Mouse (Mus musculus) pancreas, adult 10 weeks (tissue): Measurements from ENCODE around the gene Gltpd2. TPM values are rescaled to one million over a fixed set of nuclear protein-coding genes. Genes with fewer than 3 reads are reported as not detected.

Experiments used
- polyA plus RNA-seq: library from polyadenylated mRNA; stranded (reverse); fragments of 350-450 nt; fragmentation: Illumina TruSeq; extraction: RNeasy Lipid Tissue Mini Kit (QIAGEN cat#74804); gene quantifications from one replicate; pipeline ENCODE4 v1.2.3, GENCODE M21; 2015; ENCODE audit warnings: low read depth, low replicate concordance; ENCODE audit not compliant: insufficient read depth

Gene Gltpd2
- not detected for polyA plus RNA-seq

GRCm38 (mm10) chr11:70518923-70519322 is at the start of gene Gltpd2:
Gene Gltpd2, plus strand, starts transcription at chr11:70519196.

GRCm38 (mm10) chr11:70504970-70505369 is 14.0 kb upstream of the Gltpd2 start, which contains the start of gene Tm4sf5:
Gene Tm4sf5, plus strand, starts transcription at chr11:70505244.

GRCm38 (mm10) chr11:70514288-70514687 is 4.7 kb upstream of the Gltpd2 start, which contains the start of gene Vmo1:
Gene Vmo1, minus strand, starts transcription at chr11:70514616.

GRCm38 (mm10) chr11:70525184-70525678 is 6.2 kb downstream of the Gltpd2 start, which contains the start of gene Psmb6:
Gene Psmb6, plus strand, starts transcription at chr11:70525367.

GRCm38 (mm10) chr11:70532839-70533238 is 13.8 kb downstream of the Gltpd2 start, which contains the start of gene Gm40193:
Gene Gm40193, minus strand, starts transcription at chr11:70532939.

GRCm38 (mm10) chr11:70539877-70540587 is 21.0 kb downstream of the Gltpd2 start, which contains the start of gene Pld2:
Gene Pld2, plus strand, starts transcription at chr11:70540064.

GRCm38 (mm10) chr11:70562287-70562994 is 43.4 kb downstream of the Gltpd2 start, which contains the start of gene Mink1:
Gene Mink1, plus strand, starts transcription at chr11:70562881.

Other genes with a start within 250 kb of the Gltpd2 start
- gene Alox12e, start 196.6 kb upstream of the Gltpd2 start, polyA plus RNA-seq, result not detected
- 2.8 TPM for gene Alox15, start 167.2 kb upstream of the Gltpd2 start, polyA plus RNA-seq
- 4.6 TPM for gene Pelp1, start 109.2 kb upstream of the Gltpd2 start, polyA plus RNA-seq
- gene Arrb2, start 86.6 kb upstream of the Gltpd2 start, polyA plus RNA-seq, result 29.3 TPM
- gene Med11, start 67.3 kb upstream of the Gltpd2 start, polyA plus RNA-seq, result 6.4 TPM
- 0.70 TPM for gene Zmynd15, start 59.8 kb upstream of the Gltpd2 start, polyA plus RNA-seq
- gene Cxcl16, start 59.2 kb upstream of the Gltpd2 start, polyA plus RNA-seq, result 4.3 TPM
- 0.89 TPM for gene Tm4sf5, start 14.0 kb upstream of the Gltpd2 start, polyA plus RNA-seq
- gene Vmo1, start 4.6 kb upstream of the Gltpd2 start, polyA plus RNA-seq, result not detected
- gene Psmb6, start 6.2 kb downstream of the Gltpd2 start, polyA plus RNA-seq, result 69.1 TPM
- not detected for gene Gm40193, start 13.7 kb downstream of the Gltpd2 start, polyA plus RNA-seq
- 6.0 TPM for gene Pld2, start 20.9 kb downstream of the Gltpd2 start, polyA plus RNA-seq
- gene Mink1, start 43.7 kb downstream of the Gltpd2 start, polyA plus RNA-seq, result 17.6 TPM
- not detected for gene 4930544D05Rik, start 96.7 kb downstream of the Gltpd2 start, polyA plus RNA-seq
- gene Chrne, start 100.0 kb downstream of the Gltpd2 start, polyA plus RNA-seq, result not detected
- not detected for gene Gp1ba, start 119.9 kb downstream of the Gltpd2 start, polyA plus RNA-seq
- gene Rnf167, start 128.0 kb downstream of the Gltpd2 start, polyA plus RNA-seq, result 37.6 TPM
- gene Slc25a11, start 128.3 kb downstream of the Gltpd2 start, polyA plus RNA-seq, result 17.3 TPM
- gene Pfn1, start 135.4 kb downstream of the Gltpd2 start, polyA plus RNA-seq, result 118 TPM
- 16.0 TPM for gene Eno3, start 138.0 kb downstream of the Gltpd2 start, polyA plus RNA-seq
- 17.9 TPM for gene Spag7, start 150.2 kb downstream of the Gltpd2 start, polyA plus RNA-seq
- gene Camta2, start 168.9 kb downstream of the Gltpd2 start, polyA plus RNA-seq, result 9.5 TPM
- 2.5 TPM for gene Inca1, start 181.0 kb downstream of the Gltpd2 start, polyA plus RNA-seq
- 13.3 TPM for gene Kif1c, start 181.4 kb downstream of the Gltpd2 start, polyA plus RNA-seq
- 1.4 TPM for gene Zfp3, start 245.0 kb downstream of the Gltpd2 start, polyA plus RNA-seq